Mouse (Mus musculus) ES-Bruce4 (cell line): Measurements from ENCODE around the gene Stard3.

Experiments
- CTCF ChIP-seq: IDR thresholded peaks from one replicate; pipeline ENCODE4 v1.8.1; 2011; ENCODE audit warnings: low read depth, low read length
- EP300 ChIP-seq: IDR thresholded peaks from 2 replicates; pipeline ENCODE4 v1.6.1; 2011; ENCODE audit warnings: low read depth, low read length; ENCODE audit not compliant: insufficient read depth
- POLR2A ChIP-seq: IDR thresholded peaks from one replicate; pipeline ENCODE4 v1.8.1; 2011; ENCODE audit warnings: low read length; ENCODE audit not compliant: insufficient read depth

DNA sequence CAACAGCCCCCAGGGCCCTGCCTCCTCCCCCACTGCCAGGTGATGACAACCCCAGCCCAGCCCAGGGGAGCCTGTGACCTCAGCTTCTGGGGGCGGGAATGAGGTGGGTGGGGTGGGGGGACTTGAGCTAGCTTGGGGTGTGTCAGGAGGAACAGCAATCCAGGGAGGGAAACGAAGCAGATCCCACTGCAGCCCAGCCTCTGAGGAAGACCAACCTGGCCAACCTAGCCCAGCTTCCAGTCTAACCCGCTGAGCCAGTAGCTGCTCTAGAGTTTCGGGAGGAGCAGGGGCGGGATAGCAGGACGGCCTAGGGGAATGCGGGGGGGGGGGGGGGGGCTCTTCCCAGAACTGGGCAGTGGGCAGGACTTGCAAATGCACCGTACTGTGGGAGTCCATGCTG is 33.9 kb downstream of the Stard3 start:
- TF ChIP-seq POLR2A (no peak), CTCF (no peak), EP300 (no peak)
